Mouse (Mus musculus) gastrocnemius, adult 8-10 months (tissue): Measurements from ENCODE around the gene Herc4. TPM values are rescaled to one million over a fixed set of nuclear protein-coding genes. Genes with fewer than 3 reads are reported as not detected.
"Not testable (repeated sequence)": the region's sequence is repeated elsewhere in the genome, so short reads cannot be mapped to it uniquely, and the experiment has no call there.

Source experiments
- DNase-seq, 2 experiments: peaks; one replicate each; pipeline ENCODE4 v3.0.0; 2022; ENCODE audit warnings: low spot score in 2 of 2
- total RNA-seq, 4 experiments: library from RNA; stranded (reverse); gene quantifications; 2 replicates each; pipeline ENCODE4 v1.2.4; 2022

The Herc4 gene
- total RNA-seq, 4 experiments from 2014 or later, result 20.7 to 23.3 (median 21.2) TPM

DNA sequence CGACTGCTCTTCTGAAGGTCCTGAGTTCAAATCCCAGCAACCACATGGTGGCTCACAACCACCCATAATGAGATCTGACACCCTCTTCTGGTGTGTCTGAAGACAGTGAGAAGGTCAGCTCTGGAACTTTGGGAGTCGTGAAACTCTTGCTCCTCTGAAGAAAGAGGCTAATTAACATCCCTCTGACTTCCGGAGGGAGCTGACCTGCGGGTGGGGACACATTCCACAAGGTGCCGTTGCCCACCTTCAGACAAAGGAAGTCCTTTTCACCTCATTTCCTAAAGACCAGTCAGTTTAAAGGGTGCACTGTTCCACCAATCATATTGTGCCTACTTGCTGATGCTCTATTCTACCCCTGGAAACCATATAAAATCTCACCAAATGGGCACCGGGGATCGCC is 107.5 kb downstream of the Herc4 start:
- DNase-seq, result not testable (repeated sequence)

DNA sequence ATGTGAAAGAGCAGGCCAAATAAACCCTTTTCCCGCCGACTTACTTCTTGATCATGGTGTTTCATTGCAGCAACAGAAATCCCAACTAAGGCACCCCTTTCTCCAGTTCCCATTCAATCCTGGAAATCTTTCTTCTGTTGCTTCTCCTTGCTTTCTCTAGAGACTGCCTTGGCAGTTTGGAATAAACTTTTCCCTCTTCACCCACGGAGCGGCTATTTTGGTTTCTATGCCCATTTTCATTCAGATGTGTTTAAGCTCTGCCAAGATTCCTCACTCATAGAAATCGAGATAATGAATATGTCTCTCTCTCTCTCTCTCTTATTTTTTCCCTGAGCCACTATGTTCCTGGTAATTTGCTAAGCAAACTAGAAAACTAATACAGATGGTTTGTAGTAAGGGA is 108.5 kb downstream of the Herc4 start:
- no peak for DNase-seq

DNA sequence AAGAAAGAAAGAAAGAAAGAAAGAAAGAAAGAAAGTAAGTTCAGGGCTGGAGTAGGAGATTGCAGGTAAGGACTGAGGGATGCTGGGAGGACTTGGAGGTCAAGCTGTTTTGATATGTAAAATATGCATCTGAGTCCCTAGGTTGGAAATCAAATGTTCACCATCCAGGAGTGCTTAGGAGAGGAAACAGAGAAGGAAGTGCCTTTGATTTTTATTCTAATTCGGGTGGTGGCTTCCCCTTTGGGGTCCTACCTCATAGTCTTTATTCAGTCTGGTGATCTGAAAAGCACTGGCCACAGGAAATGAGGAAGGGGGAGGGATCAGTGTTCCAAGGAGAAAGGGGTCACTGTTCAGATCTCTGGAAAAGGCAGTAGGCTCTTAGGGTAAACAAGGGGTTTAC is 116.9 kb downstream of the Herc4 start:
- DNase-seq, result no peak

DNA sequence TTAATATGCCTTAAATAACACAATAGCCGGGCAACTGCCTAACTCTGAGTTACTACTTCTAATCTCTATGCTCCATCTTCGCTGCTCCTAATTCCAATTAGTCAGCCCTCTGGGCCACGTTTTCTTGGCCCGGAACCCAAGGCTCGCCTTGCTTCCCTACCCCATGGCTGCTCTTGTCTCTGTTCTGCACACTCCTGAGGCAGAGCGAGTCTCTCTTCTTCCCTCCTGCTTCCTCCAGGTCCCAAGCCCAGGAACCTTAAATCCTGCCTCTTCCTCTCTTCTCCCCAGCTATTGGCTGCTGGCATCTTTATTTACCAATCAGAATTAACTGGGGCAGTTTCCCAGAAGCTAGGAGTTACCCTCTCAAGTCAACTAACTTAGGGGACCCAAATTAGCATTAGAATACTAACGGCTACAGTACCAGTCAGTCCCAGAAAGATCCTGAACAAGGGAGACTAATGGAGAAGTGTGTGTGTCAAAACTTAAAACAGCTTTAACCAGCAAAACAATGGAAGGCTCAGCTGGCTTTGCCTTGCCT is 122.4 kb downstream of the Herc4 start:
- DNase-seq, result no peak

DNA sequence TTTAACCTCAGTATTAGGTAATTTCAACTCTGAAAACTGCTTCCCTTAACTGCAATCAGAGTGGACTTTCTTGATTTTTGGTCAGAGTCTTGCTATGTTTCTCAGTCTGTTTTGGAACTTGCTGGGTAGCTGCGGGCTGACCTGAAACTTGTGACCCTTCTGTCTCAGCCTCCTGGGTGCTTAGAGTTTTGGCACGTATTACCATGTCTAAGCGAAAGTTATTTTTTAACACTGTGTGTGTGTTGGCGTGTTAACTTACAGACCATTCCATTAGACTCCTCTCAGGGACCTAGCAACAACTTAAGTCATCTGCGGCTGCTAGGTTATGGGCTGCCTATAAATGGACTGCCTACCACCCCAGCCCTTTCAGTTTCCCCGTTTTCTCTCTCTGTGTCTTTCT is 123.8 kb downstream of the Herc4 start:
- DNase-seq, result no peak

Other genes with a start within 250 kb of the Herc4 start
- 10 to 100 TPM; 14.6 to 19.3 (median 17.8) TPM for gene Hnrnph3, start 219.6 kb upstream of the Herc4 start, total RNA-seq
- gene Pbld2, start 219.5 kb upstream of the Herc4 start, total RNA-seq, result 1 to 10 TPM; 2.0 to 3.5 (median 2.6) TPM
- under 1 TPM; 0.36 to 0.99 (median 0.47) TPM for gene Pbld1, start 183.6 kb upstream of the Herc4 start, total RNA-seq
- gene Atoh7, start 144.2 kb upstream of the Herc4 start, total RNA-seq, result under 1 TPM in 1 of 4 experiments, not detected in 3; 0.46 TPM
- 100 to 1,000 TPM; 285 to 333 (median 306) TPM for gene Mypn, start 39.9 kb upstream of the Herc4 start, total RNA-seq
- 1 to 10 TPM; 6.8 to 8.9 (median 7.0) TPM for gene Sirt1, start 137.9 kb downstream of the Herc4 start, total RNA-seq
- 10 to 100 TPM; 21.3 to 22.7 (median 22.6) TPM for gene Dnajc12, start 138.6 kb downstream of the Herc4 start, total RNA-seq
- gene Gm7075, start 178.0 kb downstream of the Herc4 start, total RNA-seq, result not detected
- gene Ctnna3, start 186.3 kb downstream of the Herc4 start, total RNA-seq, result 10 to 100 TPM; 21.3 to 31.5 (median 25.8) TPM